Mouse (Mus musculus) cortical plate, adult 2 months (tissue): ENCODE data around the gene Hist4h4. TPM values are rescaled to one million over a fixed set of nuclear protein-coding genes. Genes with fewer than 3 reads are reported as not detected.

Experiments
- H3K27ac ChIP-seq: fragments of 200-500 bp; 2 replicates; pipeline ENCODE4 v1.5.1; 2012; ENCODE audit warnings: low read length, control low read depth, inconsistent platforms; ENCODE audit not compliant: insufficient read depth
- H3K4me1 ChIP-seq: fragments of 200-500 bp; 2 replicates; pipeline ENCODE4 v1.6.1; 2011; ENCODE audit warnings: low read length; ENCODE audit not compliant: control insufficient read depth, insufficient read depth
- H3K4me3 ChIP-seq: fragments of 200-500 bp; 2 replicates; pipeline ENCODE4 v1.5.1; 2011; ENCODE audit warnings: mild to moderate bottlenecking, low read length, control low read depth; ENCODE audit not compliant: insufficient read depth
- CTCF ChIP-seq: fragments of 200-500 bp; IDR thresholded peaks from 2 replicates; pipeline ENCODE4 v1.5.1; 2011; ENCODE audit warnings: mild to moderate bottlenecking, control low read depth, low read length; ENCODE audit not compliant: insufficient read depth; ENCODE audit errors: extremely low read depth
- POLR2A ChIP-seq: fragments of 200-500 bp; IDR thresholded peaks from 2 replicates; pipeline ENCODE4 v1.6.1; 2011; ENCODE audit warnings: mild to moderate bottlenecking, low read length, control low read depth; ENCODE audit not compliant: insufficient read depth; ENCODE audit errors: extremely low read depth
- polyA plus RNA-seq: library from polyadenylated mRNA; depleted of rRNA; stranded (reverse); fragments of >200 nt; gene quantifications from 2 replicates; pipeline ENCODE4 v1.2.3, GENCODE M21; 2012; rRNA removed

Gene Hist4h4
- polyA plus RNA-seq, 1 experiment = 1.1 TPM

DNA sequence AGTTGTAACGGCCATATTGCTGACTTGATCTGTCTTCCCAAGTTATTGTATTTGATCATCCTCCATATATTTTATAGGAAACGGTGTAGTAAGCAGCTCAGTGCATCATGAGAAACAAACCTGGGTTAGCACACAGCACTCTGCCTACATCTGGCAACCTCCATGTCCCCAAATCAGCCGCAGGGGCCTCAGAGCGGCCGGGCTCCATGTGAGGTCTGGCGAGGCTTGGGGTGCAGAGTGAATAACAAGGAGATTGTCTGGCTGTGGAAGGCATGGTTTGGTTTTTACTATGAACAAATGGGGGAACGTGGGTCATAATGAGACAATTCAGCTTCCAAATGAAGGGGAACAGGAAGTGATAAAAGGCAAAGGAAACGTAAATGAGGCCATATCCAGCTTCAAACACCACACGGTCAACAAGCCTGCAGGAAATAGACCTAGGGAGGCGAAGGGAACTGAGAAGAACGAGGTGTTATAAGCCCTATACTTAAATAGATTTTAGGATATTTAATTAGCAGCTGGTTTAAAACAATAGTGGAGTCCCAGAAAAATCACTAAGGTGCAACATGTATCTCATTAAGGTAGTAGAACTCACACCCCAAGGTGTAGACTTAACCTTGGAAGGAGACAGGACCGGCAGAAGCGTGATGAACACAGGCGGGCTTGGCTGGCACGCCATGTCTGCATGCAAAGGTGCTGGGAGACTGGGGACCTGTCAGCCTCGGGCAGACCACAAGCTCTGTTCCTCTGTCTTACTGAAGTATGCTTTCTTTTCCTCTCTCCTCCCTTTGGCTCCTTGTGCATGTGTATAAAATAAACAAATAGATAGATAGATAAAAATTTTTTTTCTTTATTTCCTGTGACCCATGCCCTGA lies 11.1 kb downstream of the Hist4h4 start:
- H3K27ac ChIP-seq = no peak overlapping the region
- TF ChIP-seq POLR2A (no peak), CTCF (no peak)
- H3K4me1 ChIP-seq = no peaks in the 10 kb centered on the region
- no peak overlapping the region for H3K4me3 ChIP-seq

DNA sequence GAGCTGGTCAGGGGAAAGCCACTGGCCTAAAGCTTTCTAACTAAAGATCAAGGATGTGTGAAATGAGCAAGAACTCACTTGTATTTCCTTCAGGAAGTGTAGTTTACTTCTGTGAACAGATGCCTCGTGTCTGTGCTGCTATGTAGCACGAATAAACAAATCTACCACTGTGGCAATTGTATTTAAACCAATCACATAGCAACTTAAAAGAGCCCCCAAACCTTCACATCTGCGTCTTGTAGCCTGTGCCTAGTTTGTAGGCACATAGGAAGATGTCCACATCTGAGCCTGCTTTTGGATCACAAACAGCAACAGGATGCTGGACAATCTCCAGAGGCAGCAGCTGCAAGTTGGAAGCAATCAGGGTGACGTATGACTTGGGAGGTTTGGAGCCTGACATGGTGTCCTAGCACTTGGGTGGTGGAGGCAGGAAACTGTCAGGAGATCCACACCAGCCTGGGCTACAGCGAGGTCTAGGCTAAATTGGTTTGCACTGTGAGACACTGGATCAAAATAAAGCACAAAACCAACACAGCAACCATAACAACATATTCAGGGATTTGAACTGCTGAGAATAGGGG lies 14.7 kb downstream of the Hist4h4 start:
- H3K4me3 ChIP-seq = no peak overlapping the region
- H3K27ac ChIP-seq = no peak overlapping the region
- no peak for TF ChIP-seq CTCF
- no peak for TF ChIP-seq POLR2A

DNA sequence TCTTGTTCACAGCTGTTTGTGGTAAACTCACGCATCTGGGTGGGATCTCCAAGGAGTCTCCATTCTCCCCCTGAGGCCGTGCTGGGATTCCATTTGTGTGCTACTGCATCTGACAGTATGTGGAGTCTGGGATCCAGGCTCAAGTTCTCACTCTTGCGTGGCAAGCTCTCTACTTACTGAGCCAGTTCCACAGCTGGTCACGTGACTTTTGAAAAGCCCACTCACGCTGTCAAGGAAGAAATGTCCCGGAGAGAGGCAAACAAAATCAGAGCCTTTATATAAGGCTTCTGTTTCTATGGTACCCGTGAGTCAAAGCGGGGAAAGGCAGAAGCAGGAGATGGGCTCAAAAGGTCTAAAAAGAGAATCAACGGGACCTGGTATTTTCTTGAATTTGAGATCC lies 21.5 kb downstream of the Hist4h4 start:
- H3K27ac ChIP-seq = no peak overlapping the region
- no peak overlapping the region for H3K4me3 ChIP-seq
- H3K4me1 ChIP-seq = no peaks in the 10 kb centered on the region
- TF ChIP-seq POLR2A (no peak), CTCF (no peak)

More for the DNA sequence above, 14.7 kb downstream of the Hist4h4 start:
- no peaks in the 10 kb centered on the region for H3K4me1 ChIP-seq

DNA sequence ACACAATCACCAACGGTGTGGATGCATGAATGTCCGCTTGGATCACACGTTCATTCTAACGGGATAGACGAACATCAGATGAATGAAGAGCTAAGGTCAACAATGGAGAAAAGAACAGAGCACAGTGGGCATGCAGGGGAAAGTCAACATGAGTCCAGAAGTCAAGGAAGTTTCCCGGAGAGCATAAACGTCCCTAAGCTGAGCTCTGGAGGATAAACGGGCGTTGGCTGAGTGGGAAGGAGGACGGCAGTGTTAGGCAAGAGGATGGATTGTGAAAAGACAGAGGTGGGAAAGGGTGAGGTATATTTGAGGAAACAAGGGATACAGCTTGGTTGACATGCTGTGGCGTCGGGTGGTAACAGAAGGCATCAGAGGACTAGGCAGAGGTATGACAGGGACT lies 22.1 kb downstream of the Hist4h4 start:
- no peaks in the 10 kb centered on the region for H3K4me1 ChIP-seq
- no peak overlapping the region for H3K4me3 ChIP-seq
- TF ChIP-seq CTCF (no peak), POLR2A (no peak)
- no peak overlapping the region for H3K27ac ChIP-seq

DNA sequence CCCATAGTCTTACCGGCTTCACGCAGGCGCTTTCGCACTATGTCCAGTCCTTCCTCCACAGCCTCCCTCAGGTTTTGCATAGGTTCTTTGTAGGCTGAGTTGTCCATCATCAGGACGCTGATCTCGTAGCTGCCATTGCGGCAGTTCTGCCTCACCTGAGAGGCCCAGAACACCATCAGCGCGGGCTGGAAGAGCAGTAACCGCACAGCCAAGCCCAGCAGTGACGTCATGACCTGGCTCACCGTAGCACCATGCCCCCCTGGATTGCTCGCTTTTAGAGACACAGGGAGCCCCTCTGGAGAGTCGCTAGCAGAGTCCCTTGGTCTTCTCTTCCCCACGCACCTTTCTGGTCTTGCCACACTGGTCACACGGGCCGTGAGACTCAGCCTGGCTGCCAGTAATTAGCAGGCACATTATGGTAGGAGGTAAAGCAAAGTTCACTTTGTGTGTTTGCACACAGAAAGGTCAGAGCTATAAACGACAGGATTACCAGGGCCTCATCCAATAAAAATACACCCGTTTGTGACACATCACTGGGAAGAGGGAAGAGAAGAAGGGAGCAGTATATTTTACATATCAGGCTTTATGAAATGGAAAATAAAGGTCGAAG lies 22.7 kb downstream of the Hist4h4 start, which contains the start of gene Gucy2c:
TSS of gene Gucy2c (minus strand) at position 389 of the 610 bp plus-strand sequence.
- H3K4me3 ChIP-seq = no peak within 1 kb of the TSS
- no peak for TF ChIP-seq POLR2A
- no peak for TF ChIP-seq CTCF
- H3K4me1 ChIP-seq = no peaks in the 10 kb centered on the region
- no peak within 1 kb of the TSS for H3K27ac ChIP-seq

DNA sequence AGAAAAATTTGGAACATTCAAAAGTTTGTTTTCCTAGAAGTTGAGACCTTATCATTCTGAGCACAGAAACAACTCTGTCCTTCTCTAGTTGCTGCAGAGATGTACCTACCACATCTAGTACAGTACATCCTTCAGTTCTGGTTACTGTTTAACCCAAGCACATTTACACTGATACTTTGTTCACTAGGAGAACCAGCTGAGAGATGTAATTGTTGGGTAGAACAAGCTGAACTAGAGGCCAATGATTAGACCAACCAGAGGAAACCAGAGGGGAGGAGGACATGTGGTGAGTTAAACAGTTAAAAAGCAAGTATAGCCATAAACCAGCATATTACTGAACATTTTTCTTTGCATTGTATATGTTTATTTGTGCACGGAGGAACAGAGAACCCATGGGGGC lies 27.8 kb downstream of the Hist4h4 start:
- Histone ChIP-seq H3K4me1 (no peaks in the 10 kb centered on the region), H3K4me3 (no peak overlapping the region), H3K27ac (no peak overlapping the region)
- TF ChIP-seq CTCF (no peak), POLR2A (no peak)

DNA sequence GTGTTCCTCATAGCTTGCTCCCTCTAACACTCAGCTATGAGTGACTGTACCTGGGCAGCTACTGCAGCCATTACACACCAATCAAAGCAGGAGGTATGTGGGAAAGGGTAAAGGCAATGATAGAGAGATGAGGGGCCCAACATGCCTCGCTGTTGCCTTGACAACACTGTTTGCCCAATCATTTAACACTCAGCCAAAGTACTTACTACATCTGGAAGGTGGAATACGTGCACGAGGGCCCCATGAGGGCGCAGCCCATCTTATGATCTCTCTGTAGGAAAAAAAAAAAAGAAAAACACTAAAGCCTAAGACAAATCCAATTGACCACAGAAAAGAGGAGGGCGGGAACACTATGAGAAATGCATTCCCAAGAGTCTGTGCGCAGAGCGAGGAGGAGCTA lies 34.4 kb downstream of the Hist4h4 start:
- TF ChIP-seq POLR2A = no peak
- no peak for TF ChIP-seq CTCF
- no peaks in the 10 kb centered on the region for H3K4me1 ChIP-seq
- H3K27ac ChIP-seq = no peak overlapping the region

DNA sequence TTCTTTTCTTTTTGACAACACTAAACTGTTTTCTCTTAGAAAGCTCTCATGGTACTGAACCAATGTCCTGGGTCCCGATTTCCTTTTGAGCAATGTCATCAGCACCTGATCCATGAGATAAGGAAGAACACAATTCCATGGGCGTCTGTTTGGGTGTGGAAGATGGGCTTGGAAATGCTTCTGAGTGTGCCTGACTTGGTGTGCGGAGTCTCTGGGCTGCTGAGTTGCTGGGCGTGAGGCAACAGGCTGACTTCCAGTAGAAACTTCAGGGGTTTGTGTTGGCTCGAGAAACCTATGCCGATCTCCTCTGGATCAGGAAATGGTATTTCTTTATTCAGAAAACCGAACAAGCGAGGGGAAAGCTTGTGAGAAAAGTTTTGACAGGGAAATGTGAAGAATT lies 35.1 kb downstream of the Hist4h4 start:
- H3K4me1 ChIP-seq = no peaks in the 10 kb centered on the region
- no peak for TF ChIP-seq POLR2A
- TF ChIP-seq CTCF = no peak
- H3K27ac ChIP-seq = no peak overlapping the region
- H3K4me3 ChIP-seq = no peak overlapping the region

More for the DNA sequence above, 34.4 kb downstream of the Hist4h4 start:
- H3K4me3 ChIP-seq = no peak overlapping the region

DNA sequence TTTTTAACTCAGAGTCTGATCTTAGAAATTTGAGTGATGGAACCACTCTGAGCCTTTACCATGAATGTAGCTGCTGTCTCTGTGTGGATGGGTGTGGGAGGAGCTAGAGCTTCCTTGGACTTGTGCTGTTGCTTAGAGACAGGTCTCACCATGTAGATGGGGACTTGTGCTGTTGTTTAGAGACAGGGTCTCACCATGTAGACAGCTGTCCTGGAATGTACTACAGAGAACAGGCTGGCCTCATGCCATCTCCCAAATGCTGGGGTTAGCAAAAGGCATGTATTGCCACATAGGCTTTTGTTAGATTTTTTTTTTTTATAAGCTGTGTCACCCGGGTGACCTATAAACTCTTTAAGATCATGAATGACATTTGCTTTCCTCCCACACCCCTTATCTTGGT lies 40.3 kb downstream of the Hist4h4 start:
- no peak overlapping the region for H3K27ac ChIP-seq
- H3K4me3 ChIP-seq = no peak overlapping the region
- H3K4me1 ChIP-seq = no peaks in the 10 kb centered on the region
- TF ChIP-seq POLR2A (no peak), CTCF (no peak)

Other genes with a start within 250 kb of the Hist4h4 start
- 0.17 and 0.19 TPM in 2 replicates for gene Plbd1, start 142.5 kb downstream of the Hist4h4 start, polyA plus RNA-seq
- 0.11 and 0.15 TPM in 2 replicates for gene Gucy2c, start 22.6 kb downstream of the Hist4h4 start, polyA plus RNA-seq
- 135 and 139 TPM in 2 replicates for gene H2afj, start 3.8 kb upstream of the Hist4h4 start, polyA plus RNA-seq
- gene BC049715, start 23.2 kb upstream of the Hist4h4 start, polyA plus RNA-seq = 1.0 and 1.4 TPM in 2 replicates
- gene Wbp11, start 23.8 kb upstream of the Hist4h4 start, polyA plus RNA-seq = 59.7 and 64.0 TPM in 2 replicates
- gene Smco3, start 31.0 kb upstream of the Hist4h4 start, polyA plus RNA-seq = 6.5 and 8.7 TPM in 2 replicates
- 0.06 TPM in 1 of 2 replicates, not detected in the other for gene Art4, start 53.3 kb upstream of the Hist4h4 start, polyA plus RNA-seq
- 152 and 207 TPM in 2 replicates for gene Mgp, start 71.4 kb upstream of the Hist4h4 start, polyA plus RNA-seq
- 0.21 and 0.25 TPM in 2 replicates for gene Erp27, start 117.8 kb upstream of the Hist4h4 start, polyA plus RNA-seq
- gene Pde6h, start 119.4 kb upstream of the Hist4h4 start, polyA plus RNA-seq = 0.46 and 0.93 TPM in 2 replicates
- 23.5 and 25.7 TPM in 2 replicates for gene Arhgdib, start 137.5 kb upstream of the Hist4h4 start, polyA plus RNA-seq